Mouse (Mus musculus) liver, postnatal 0 days (tissue): ENCODE measurements around the gene Trub1.

Experiments
- CTCF ChIP-seq: sonication (generic); IDR thresholded peaks from 2 replicates; pipeline ENCODE4 v1.5.1; 2016; ENCODE audit warnings: antibody characterized with exemption, low read depth
- EP300 ChIP-seq: IDR thresholded peaks from 2 replicates; pipeline ENCODE4 v1.6.1; 2016; ENCODE audit warnings: antibody characterized with exemption, low read depth, mild to moderate bottlenecking

- TF ChIP-seq CTCF (no peak), EP300 (no peak)
Observed at GRCm38 (mm10) chr19:57415031-57415807, 37.5 kb upstream of the Trub1 start.
